Mouse (Mus musculus): ENCODE data around the gene Gpatch3.

The Gpatch3 gene

DNA sequence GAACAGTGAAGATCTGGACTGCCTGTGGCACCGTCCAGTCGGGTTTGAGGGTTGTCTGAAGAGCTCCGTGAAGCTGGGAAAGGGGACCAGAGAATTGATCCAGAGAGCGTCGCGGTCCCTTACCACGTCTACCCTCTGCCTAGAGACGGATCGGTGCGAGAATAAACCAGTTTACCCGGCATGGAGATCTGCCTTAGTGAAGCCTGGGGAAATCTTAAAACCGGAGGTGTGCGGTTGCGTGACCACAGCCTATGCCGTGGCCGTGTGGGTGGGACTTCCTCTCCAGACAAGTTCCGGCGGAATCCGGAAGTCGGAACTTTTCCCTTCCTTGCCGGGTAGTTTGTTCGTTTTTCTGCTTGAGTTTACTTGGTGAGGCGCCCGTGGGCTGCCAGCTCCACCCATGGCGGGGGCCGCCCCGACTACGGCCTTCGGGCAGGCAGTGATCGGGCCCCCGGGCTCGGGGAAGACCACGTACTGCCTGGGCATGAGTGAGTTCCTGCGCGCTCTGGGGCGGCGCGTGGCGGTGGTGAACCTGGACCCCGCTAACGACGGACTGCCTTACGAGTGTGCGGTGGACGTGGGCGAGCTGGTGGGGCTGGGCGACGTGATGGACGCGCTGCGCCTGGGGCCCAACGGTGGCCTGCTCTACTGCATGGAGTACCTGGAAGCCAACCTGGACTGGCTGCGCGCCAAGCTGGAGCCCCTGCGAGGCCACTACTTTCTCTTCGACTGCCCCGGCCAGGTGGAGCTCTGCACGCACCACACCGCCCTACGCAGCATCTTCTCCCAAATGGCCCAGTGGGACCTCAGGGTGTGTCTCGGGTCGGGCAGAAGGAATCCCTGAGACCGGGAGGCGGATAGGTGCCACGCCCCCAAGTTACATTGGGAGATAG lies 9.8 kb downstream of the Gpatch3 start, which contains the start of gene Gpn2:
Gene Gpn2, plus strand, starts transcription at position 304 of the 893 bp plus-strand sequence.
- DNase-seq (ENCODE audit: inconsistent age in 2 of 2, low spot score in 1 of 2), result peak; percentile 85 to 93

DNA sequence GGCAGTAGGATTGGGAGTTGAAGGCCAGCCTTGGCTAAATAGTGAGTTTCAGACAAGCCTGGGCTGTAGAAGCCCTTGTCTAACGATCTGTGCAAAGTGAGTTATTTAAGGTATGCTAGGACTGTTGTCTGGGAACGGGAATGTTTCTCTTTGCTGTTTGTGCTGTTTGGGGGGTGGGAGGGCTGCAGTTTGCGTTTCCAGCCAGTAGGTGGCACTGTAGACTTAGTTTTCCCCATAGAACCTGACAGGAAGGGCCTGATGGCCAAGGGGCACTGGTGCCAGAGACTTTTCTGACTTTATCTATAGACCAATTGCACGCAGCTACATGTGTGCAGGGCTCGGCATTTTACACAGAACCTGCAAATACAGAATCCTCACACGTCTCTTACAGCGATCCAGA lies 18.0 kb downstream of the Gpatch3 start:
- peak; percentile 59 to 91 for DNase-seq (ENCODE audit: inconsistent age in 2 of 2, low spot score in 1 of 2)

DNA sequence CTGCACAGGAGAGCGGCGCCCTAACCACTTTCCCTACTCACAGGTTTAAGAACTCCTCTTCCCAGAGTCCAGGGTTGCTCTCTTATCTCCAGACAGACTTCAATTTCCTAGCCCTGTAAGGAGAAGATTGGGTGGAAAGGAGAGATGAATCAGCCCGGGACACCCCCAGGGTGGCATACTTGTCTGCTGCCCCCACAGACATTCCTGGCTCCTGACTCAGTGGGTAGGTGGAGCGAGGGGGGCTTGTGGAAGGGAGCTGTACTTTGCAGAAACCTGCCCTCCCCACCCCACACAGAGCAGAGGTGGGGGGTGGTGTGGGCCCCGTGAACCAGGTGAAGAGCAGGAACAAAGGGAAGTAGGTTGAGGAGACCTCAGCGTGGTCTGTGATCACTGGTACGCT lies 21.0 kb downstream of the Gpatch3 start:
- DNase-seq (ENCODE audit: inconsistent age in 2 of 2, low spot score in 1 of 2), result no peak

DNA sequence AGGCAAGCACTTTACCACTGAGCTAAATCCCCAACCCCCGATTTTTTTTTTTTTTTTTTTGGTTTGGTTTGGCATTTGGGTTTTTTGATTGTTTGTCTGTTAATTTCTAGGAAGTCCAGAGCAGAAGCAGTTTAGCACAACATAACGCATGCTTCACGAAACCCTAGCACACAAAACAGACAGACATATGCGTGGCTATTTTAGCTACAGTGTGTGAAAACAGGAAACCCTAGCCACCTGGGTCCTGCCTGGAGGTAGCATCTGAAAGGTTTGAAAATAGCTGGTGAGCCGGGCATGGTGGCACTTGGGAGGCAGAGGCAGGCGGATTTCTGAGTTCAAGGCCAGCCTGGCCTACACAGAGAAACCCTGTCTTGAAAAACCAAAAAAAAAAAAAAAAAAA lies 21.5 kb downstream of the Gpatch3 start:
- no peak for DNase-seq (ENCODE audit: inconsistent age in 2 of 2, low spot score in 1 of 2)

DNA sequence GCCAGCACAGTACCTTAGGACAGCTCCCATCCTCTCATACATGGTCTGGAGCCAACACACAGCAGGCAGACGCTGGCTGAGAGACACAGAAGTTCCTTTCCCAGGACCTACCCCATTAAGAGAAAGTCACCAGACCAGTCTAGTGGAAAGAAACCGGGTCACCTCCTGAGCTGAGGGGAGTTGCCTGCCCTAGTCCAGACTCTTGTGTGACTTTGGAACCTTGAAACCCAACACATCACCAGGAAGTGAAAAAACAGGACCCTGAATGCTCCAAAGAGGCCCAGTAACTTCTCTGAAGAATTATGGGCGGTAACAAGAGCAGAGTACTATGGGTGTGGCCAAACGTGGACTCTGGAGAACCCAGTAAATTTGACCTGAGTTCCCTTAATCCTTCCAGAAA lies 24.1 kb downstream of the Gpatch3 start:
- no peak for DNase-seq (ENCODE audit: inconsistent age in 2 of 2, low spot score in 1 of 2)

DNA sequence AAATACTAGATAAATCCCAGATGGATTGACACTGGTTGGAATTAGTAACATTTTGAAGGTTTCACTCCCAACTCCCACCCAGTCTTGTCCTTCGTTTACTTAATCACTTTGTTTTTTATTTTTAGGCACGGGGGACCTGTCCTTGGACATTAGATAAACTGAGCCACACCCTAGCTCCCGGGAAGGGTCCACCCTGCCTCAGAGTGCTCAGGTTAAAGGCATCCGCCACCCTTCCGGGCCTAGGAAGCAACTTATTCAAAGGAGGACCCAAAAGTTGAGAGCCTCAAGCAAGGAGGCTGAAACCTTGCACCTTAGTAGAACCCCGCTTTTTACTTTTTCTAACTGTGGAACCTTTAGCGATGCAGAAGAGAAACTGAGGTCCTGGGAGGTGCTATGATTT lies 24.6 kb downstream of the Gpatch3 start:
- no peak for DNase-seq (ENCODE audit: inconsistent age in 2 of 2, low spot score in 1 of 2)

DNA sequence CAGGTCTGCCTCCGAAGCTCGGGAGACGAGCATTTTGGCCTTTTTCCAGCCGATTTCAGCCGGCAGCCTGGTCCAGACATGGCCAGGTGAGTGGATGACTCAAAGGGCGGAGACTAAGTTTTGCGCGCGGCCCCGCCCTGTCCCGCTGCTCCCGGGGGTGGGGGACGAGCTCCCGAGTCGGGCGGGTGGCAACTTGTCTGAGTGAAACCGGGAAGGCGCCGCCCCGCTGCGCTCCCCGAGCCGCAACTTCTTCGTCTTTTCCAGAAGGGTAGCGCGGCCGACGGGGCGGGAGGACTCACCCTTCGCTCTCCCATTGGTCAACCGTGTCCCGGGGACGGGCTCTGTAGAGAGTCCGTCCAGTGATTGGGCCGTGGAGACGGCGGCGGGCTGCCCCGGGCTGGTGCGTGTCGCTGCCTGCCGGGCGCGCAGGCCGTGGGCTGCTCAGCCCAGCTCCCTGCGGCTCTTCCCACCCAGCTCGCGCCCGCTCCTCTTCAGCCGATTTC lies 25.1 kb downstream of the Gpatch3 start:
- peak; percentile 95 to 97 for DNase-seq (ENCODE audit: inconsistent age in 2 of 2, low spot score in 1 of 2)

DNA sequence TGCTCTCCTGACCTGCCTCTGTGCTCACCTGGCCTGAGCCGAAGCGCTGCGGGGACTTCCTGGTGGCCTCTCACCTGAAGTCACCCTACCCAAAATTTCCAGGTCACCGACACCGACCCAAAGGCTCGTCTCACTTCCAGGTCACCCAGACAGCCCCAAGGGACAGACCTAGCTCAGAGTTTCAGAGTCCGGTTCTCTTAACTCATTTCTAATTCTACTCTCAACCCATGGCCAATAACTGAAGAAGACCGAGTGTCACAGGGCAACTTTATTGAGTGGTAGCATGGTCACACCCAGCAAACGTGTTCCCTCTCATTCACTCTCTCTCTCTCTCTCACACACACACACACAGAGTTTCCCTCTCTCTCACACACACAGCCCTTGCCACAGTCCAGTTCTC lies 25.8 kb downstream of the Gpatch3 start:
- no peak for DNase-seq (ENCODE audit: inconsistent age in 2 of 2, low spot score in 1 of 2)

DNA sequence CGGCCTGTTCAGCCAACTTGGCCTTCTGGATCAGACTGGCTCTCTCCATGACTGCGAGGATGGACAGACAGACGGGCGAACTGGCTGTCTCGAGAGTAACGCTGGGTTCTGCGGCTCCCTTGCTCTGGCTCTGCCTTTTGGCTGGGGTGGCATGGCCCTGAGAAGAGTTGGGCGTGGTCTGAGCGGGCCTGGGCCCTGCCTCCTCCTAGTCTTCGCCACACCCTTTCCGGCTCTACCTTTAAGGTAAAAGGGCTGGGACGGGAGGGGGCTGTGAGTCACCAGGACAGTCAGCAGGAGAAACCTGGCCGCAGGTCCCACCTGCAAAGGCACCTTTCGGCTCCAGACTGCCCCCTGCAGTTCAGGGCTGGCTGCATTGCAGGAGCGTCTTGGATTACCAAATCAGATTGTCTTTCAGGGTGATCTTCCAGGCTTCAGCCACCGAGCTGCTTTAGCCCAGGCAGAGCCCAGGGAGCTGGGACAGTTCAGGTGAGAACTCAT lies 27.2 kb downstream of the Gpatch3 start, which contains the start of gene Sfn:
Gene Sfn, minus strand, starts transcription at position 448 of the 498 bp plus-strand sequence.
- DNase-seq (ENCODE audit: inconsistent age in 2 of 2, low spot score in 1 of 2), result peak; percentile 36 to 71

DNA sequence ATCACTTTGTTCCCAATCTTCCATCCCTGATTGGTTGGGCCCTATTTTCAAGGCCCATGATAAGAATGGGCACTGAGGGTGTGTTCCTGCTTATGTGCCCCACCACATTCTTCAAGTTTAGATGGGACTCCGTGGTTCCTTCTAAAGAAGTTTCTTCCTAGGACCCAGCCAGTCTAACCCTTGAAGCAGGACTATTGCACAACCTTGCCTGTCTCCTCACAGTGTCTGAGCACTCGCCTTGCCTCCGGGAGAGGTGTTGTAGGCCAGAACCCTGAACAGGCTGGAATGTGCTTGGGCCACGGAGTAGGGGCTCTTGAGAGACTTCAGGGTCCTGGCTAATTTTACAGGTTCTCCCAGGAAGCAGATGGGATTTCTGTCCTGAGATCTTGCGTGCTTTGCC lies 28.5 kb downstream of the Gpatch3 start:
- DNase-seq (ENCODE audit: inconsistent age in 2 of 2, low spot score in 1 of 2), result no peak

DNA sequence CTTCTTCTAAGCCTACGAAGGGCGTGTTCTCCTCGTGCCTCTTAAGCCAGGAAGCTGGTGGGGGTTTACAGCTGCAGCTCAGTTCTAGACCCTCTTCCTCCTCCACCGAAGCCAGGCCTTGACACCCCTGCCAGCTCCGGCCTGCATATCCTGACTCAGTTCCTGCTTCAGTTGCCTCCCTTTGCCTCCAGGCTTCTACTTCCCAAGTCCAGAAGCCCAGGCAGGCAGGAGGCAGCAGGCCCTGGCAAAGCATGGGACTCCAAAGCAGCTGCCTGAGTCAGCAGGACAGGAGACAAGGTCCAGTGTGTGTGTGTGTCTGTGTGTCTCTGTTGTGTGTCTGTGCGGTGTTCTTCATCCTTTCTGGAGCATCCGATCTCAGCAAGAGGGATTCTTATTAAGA lies 29.6 kb downstream of the Gpatch3 start:
- DNase-seq (ENCODE audit: inconsistent age in 2 of 2, low spot score in 1 of 2), result no peak

DNA sequence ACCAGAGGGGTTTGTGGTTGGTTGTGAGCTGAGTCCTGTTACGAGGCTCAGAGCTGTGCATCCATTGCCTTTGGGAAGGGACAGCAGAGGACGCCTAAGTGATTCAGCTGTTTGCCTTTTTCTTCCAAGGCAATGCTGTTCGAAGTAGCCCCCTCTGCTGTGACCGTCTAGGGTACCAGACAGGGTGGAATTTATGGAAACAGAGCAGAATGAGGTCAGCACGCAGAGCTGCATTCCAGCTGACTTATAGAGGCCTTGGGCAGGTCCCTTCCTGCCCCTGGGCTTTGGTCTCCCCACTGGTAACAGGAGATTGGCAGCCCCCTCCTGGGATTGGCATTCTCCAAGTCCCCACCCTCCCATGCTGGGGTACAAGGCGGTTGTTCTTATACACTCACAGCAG lies 30.3 kb downstream of the Gpatch3 start:
- DNase-seq (ENCODE audit: inconsistent age in 2 of 2, low spot score in 1 of 2), result no peak

DNA sequence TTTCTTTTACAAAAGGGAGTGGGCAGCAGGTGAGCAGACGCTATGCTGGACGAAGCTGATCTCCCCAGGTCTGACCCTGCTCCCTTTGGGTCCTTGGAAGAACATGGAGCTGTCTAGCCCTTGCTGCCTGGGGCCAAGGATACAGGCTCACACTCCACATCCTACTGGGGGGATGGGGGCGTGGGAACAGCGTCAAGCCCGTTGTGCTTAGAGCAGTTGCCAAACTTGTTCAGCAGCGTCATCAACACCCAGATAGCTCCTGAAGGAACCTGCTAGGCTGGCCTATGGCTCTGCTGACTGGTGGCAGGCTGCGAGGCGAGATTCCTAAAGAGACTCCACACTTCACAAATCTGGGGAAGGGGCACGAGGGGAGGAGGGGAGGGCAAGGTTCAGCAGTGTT lies 30.8 kb downstream of the Gpatch3 start:
- no peak for DNase-seq (ENCODE audit: inconsistent age in 2 of 2, low spot score in 1 of 2)

DNA sequence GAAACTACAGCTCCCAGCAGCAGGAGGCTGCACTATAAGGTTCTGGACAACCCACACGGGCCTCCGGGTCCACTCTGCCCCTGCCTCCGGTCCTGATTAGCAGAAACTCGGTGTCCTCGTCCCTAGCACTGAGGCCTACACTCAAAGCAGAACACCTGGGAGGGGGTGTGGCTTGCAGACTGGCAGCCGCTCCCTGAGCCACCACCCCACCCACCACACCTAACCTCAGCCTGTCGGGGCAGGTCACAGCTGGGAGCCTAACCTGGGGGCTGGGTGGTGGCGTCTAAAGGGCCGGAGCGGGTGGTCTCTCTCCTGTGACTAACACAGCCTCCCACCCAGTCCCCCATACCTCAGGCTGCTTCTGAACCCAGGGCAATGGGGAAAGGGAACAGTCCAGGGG lies 32.7 kb downstream of the Gpatch3 start:
- no peak for DNase-seq (ENCODE audit: inconsistent age in 2 of 2, low spot score in 1 of 2)

DNA sequence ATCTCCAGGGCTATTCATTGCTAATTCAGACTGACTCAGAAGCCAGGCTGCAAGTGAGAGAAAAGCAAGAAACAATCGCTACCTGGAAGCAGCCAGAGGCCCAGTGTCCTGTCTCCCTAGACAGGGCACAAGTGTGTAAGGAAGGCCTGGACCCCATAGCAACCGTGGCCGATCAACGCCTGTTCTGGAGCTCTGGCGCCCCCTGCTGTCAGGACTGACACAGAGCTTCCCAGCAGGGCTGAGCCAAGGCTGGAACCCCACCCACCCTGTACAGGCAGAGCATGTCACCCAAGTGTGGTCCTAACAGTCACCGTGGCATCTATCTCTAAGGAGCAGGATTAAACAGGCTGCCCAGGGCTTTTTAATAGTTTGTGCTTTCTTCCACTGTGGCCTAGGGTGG lies 35.2 kb downstream of the Gpatch3 start:
- peak; percentile 80 to 92 for DNase-seq (ENCODE audit: inconsistent age in 2 of 2, low spot score in 1 of 2)

DNA sequence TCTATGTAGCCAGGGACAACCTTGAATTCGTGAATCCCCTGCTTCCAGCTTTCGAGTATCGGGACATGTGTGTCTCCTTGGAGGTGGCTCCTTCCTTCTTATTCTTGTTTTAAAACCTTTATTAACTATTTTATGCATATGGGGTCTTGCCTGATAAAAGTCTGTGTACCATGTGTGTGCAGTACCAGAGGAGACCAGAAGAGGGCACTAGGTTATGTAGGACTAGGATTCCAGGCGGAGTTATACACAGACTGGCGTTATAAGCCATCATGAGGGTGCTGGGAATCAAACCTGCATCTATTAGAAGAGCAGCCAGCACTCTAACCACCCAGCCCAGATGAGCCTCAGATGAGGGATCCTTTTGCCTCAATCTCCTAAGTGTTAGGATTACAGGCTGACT lies 37.3 kb downstream of the Gpatch3 start:
- no peak for DNase-seq (ENCODE audit: inconsistent age in 2 of 2, low spot score in 1 of 2)

DNA sequence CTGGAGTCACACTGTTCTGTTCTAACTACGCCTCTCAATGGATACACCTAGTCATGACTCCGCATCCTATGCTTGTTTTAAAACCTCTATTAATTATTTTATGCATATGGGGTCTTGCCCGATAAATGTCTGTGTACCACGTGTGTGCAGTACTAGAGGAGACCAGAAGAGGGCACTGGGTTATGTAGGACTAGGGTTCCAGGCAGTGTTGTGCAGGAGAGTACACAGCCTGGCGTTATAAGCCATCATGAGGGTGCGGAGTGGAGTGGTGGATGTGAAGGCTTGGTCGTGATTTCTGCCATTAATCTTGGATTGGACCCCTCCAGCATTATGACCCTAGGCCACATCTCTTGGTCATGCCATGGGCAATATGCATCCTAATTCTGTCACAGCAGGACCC lies 37.9 kb downstream of the Gpatch3 start:
- no peak for DNase-seq (ENCODE audit: inconsistent age in 2 of 2, low spot score in 1 of 2)

DNA sequence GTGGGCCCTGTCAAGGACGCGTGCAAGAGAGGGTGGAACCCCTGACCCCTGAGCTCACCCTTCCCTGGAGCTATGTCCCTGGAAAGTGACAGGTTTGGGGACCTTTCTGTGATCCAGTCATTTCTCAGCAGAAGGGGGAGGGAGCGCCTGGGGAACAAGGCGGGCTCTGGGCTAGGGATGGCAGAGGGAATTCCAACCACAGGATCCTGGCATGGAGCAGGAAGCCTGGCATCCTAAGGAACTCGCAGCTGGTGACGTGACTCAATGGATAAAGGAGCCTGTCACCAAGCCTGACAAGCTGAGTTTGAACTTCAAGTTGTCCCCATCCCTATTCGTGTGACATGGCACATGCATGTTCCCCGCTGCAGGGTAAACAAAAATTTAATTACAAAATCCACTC lies 38.5 kb downstream of the Gpatch3 start:
- DNase-seq (ENCODE audit: inconsistent age in 2 of 2, low spot score in 1 of 2), result no peak

DNA sequence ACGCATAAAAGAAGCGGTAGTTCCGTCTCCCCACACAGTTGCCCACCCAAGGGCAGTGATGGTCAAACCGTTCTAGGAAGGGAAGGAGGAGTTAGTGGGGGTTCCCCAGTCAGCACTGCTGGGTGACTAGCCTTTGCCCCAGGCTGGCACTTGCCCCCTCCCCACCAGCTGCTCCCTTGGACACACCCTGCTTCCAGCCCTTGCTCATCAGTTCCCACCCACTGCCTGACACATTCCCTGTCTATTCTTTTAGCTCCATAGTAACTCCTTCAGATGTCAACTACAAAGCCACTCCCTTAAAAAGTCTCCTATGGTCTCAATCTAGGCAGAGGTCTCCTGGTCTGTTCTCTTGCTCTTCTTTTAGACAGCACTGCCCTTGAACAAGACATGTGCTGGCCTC lies 39.3 kb downstream of the Gpatch3 start:
- no peak for DNase-seq (ENCODE audit: inconsistent age in 2 of 2, low spot score in 1 of 2)

DNA sequence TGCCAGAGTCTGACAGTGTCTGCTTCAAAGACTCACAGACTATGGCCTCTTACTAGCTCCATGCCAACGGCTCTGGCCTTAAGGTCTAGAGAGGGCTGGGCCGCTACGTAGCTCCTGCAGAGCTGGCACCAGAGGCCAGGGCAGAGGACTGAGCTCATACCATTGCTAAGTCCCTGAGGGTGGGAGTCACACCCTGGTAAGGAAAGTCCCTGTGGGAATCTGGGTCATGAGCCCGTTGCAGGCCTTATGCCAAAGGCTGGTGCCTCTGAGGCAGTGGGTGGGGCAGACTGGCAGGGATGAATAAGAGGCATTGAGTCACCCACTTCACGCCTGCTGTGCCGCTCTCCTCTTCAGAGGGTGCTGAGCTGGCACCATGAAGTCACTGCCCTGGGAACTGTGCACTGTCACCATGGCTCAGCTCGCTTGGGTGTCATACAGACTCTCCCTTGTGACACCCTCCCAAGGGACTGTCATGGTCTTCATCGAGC lies 39.8 kb downstream of the Gpatch3 start:
- peak; percentile 83 to 93 for DNase-seq (ENCODE audit: inconsistent age in 2 of 2, low spot score in 1 of 2)

DNA sequence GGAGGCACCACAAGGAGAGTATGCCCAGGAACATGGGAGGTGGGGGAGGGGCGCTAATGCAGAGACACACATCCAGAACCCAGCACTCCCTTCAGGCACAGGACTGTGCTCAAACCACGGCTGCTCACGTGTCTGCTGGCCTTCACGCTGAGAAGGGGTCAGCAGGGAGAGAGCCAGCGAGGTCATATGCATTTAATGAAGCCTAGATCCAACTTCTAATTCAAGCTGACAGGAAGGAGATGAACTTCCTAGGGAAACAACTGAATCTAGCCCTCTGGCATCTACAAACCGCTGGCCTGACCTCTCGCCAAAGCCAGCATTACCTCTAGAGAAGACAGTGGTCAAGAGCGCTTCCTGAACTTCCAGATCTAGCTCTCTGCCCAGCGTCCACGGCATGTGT lies 40.9 kb downstream of the Gpatch3 start:
- DNase-seq (ENCODE audit: inconsistent age in 2 of 2, low spot score in 1 of 2), result peak in 1 of 2 experiments; percentile 59

DNA sequence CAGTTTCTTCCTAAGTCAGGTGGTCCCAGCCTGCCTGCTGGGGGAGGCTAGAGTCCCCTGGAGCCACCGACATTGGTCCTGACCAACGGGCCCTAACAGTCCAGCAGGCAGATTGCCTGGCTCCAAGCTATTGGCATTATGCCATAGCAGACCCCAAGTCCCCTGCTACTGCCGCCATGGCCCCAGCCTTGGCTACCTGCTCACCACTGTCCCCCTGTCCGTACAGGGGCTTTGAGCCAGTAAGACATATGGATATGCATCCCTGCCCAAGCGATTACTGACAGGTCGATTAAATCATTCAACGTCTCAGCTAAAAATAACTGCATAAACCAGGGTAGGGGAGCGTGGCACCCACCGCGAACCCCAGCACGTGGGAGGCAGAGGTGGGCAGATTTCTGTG lies 43.4 kb downstream of the Gpatch3 start:
- no peak for DNase-seq (ENCODE audit: inconsistent age in 2 of 2, low spot score in 1 of 2)
